Mouse (Mus musculus) R1 (cell line): ENCODE results near the gene Prim2.

Experiments used
- DNase-seq: peaks from one replicate; pipeline ENCODE4 v3.0.0-alpha.2; 2018; ENCODE audit warnings: low read depth, low spot score

Gene Prim2

DNA sequence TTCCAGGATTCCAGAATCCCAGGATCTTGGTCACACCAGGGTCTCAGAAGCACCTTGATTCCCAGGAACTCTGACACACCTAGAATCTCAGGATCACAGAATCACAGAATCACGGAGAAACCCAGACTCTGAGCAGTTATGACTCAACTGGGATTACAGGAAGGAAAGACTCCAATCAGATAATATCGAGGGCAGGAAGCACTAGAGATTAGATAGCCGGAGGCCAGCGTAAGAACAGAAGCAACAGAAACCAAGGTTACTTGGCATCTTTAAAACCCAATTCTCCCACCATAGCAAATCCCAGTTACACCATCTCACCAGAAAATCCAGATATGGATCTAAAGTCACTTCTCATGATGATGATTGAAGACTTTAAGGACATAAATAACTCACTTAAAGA, 113.0 kb downstream of the Prim2 start:
- DNase-seq: no peak

DNA sequence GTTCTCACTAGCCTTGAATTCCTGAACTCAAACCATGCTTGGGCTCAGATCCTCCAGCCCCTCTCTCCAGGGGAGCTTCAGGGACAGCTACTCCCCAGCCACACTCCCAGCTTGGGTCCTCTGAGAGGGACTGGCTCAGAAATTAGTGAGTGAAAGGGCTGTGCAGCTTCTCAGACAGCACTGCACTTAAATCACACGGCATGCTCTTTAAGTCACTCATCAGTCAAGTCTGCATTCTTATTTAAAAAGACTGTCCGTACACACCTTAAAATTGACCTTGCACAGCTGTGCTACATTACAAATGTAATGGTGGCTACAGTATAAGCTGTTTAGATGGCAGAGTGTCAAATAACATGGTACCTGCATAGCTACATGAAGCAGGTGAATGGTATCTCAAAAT, 114.0 kb downstream of the Prim2 start:
- DNase-seq: peak; percentile 91

DNA sequence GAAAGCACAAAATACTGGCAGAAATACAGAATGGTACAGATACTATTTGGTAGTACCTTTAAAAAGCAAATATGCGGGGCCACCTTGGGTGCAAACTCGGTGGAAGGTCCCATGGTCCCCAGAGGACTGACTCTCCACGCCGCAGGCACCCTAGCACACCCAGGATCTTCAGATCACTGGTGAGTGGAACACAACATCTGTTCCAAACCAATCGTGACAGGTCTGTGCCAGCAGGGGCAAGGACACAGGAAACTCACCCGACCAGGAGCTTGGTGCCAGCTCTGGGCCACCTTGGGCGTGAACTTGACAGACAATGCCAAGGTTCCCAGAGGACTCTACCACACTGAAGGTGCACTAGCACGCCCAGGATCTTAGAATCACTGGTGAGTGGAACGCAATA, 118.2 kb downstream of the Prim2 start:
- no peak for DNase-seq

DNA sequence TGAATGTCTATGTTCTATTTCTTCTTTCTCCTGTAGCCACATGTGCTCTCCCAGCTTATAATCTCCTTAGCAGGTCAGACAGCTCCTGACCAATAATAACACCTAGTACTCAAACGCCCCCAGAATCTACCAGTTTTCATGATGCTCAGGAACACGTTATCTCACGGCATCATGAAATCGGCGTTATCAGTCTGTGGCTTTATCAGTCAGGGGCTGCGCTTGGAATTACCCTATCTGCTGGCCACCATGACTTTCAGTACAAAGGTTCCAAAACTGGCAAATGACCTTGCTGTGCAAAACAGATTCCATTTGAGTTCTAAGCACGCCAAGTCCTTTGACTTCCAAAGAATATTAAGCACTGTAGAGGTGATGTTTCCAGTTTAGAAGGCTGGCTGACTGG, 127.9 kb downstream of the Prim2 start:
- DNase-seq: no peak

DNA sequence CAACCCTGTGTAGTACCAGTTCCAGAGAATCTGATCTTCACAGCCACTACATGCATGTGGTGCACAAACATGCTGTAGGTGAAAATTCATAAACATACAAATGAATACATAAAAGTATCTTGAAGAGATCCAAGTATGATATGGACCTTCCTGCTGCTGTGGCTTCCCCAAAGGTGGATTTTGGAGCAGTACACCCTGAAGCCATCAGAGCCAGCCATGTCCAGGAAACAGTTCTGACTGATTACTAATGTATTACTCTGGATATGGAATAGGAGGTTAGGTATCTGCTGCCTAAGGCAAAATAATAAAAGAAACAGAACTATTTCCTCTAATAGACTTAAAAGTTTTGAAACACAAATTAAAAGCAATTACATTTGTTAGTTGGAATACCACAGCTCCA, 131.6 kb downstream of the Prim2 start:
- no peak for DNase-seq

GRCm38 (mm10) chr1:33536272-33537004, 133.2 kb downstream of the Prim2 start:
- peak; percentile 56 for DNase-seq

DNA sequence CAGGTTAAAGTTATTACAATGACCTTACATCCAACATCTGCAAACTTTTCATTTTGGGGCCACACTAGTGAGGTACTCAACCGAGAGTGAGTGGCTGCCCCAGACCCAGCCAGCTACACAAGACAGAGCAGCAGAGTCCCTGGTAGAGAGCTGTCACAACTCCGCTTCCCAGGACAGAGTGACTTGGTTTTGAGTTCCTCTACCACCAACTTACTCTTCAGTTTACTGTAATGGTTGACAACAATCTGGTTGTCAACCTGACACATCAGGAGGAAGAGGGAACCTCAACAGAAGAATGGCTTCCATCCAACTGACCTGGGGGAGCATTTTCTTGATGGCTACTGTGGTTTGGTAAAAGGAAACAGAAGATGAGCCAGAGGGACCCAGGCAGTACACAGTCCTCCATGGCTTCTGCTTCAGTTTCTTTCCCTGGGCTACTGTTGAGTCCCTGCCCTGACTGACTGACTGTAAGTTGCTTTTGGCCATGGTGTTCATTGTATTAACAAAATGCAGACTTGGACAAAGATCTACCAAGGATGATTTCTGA, 134.4 kb downstream of the Prim2 start:
- no peak for DNase-seq

DNA sequence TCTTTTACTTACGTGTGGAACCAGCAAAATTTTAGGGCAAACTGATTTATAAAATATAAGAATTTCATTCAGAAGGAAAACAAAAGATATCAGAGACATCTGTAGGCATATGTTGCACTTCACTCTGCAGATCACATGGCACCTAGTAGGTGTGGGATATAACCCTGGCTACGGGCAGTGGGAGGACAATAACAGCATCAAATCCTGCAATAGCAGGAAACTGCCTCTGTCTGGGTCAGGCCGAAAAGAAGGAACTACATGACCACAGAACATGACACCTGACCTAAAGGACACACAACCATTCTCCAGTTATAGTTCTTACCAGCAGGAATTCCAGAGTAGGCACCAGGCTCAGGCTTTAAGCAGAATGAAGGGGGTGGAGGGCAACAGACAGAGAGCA, 137.7 kb downstream of the Prim2 start:
- DNase-seq: no peak

- peak; percentile 55 for DNase-seq
Observed at GRCm38 (mm10) chr1:33531097-33531856, 138.3 kb downstream of the Prim2 start.

DNA sequence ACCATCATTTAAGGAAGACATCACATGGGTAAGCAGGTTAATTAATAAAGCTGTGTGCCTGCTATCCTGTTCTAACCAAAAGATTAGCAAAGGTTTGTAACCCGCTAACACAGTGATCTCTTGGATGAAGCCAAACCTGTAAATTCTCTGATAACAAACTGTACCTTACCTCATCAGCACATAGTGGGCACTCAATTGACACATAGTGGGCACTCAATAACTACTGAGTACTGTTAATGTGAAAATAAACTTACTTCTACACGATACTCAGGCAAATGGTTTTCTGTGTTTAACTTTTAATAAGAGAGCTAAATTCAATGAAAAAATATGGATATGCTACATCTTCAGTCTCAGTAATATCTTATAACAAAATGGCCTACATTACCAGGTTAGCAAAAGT, 139.1 kb downstream of the Prim2 start:
- no peak for DNase-seq

DNA sequence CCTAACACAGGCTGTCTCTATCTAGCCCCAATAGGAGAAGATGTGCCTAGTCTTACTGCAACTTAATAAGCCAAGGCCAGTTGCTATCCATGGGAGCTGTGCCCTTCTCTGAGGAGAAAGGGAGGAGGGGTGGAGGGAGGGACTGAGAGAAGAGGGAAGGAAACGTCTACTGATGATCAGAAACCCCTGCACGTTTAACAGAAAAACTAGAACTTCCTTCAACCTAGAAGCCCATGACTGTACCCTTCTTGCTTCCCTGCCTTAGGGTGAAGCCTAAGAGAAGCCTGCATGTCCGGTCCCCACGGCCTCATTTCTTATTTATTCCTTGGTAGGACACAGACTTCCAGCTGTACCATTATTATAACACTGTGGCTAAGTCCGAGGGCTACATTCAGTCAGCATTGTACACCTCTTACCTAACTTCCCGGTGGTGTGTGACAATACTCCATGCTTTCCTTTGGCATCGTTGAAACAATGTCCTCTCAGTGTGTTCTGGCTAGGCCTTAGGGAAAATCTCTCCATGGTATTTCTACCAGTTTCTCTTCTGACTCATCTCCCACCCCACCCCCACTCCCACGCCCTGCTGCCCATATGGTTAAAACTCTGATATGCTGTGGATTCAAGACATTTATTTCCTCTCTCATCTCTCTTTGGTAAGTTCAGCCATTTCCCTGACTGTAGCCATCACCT, 139.9 kb downstream of the Prim2 start:
- no peak for DNase-seq

GRCm38 (mm10) chr1:33527352-33527863, 142.2 kb downstream of the Prim2 start:
- no peak for DNase-seq

- DNase-seq: no peak
Observed at GRCm38 (mm10) chr1:33523223-33523622, 146.4 kb downstream of the Prim2 start.

- DNase-seq: no peak
Observed at GRCm38 (mm10) chr1:33515124-33515523, 154.5 kb downstream of the Prim2 start.

- no peak for DNase-seq
Observed at GRCm38 (mm10) chr1:33511310-33511709, 158.3 kb downstream of the Prim2 start.

GRCm38 (mm10) chr1:33504371-33504770, 165.2 kb downstream of the Prim2 start:
- DNase-seq: peak; percentile 10

- DNase-seq: no peak
Observed at GRCm38 (mm10) chr1:33502890-33503289, 166.7 kb downstream of the Prim2 start.

- no peak for DNase-seq
Observed at GRCm38 (mm10) chr1:33502298-33502697, 167.3 kb downstream of the Prim2 start.

DNA sequence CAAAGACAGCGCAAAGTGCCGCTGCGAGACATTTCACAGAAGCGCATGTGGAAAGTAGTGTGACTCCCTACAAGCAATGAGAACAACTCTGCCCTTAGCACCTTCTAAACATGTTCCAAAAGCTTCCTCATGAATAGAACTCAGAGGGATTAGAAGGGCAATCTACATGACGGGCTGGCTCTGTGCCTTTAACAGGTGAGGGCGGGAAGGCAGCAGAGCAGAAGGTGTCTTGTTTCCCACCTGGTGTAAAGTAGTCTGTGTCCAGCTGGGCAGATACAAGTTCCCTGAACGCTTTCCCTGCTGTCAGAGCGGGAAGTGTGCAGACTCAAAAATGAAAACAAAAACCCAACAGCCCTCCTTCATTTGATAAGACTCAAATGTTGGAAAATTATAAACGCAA, 169.5 kb downstream of the Prim2 start:
- no peak for DNase-seq

DNA sequence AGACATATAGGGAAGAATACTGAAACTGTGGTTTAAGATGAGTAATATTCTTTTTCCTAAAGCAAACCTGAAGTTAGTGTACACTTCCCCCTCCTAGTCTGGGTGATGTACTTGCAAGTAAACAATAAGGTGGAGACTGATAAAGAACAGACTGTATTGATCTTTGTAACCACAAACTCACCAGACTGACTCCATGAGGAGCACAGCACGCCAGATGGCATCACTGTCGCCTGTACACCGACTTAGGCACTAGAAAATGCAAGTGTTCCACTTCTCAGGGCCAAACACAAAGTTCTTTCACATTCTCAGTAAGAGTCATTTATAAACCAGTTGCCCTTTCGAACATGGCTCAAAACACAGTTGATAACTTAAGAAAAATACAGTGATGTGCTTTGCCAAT, 170.0 kb downstream of the Prim2 start:
- DNase-seq: no peak

DNA sequence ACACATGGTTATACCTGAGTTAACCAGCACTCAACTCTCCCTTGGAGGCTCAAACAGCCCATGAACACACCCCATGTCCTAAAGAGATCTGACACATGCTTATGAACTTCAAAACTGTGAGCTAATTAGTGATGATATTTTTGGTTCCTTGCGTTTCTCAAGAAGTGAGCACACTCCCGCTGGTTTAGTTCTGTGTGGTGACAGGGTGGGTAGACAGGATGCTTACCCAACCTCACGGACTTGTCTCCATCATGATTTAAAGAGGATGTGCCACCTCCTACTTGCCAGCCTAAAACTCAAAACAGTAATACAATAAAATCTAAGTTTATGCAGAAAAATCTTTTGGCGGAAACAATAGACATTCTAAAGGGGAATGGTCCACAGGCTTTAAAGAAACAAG, 173.5 kb downstream of the Prim2 start:
- no peak for DNase-seq

DNA sequence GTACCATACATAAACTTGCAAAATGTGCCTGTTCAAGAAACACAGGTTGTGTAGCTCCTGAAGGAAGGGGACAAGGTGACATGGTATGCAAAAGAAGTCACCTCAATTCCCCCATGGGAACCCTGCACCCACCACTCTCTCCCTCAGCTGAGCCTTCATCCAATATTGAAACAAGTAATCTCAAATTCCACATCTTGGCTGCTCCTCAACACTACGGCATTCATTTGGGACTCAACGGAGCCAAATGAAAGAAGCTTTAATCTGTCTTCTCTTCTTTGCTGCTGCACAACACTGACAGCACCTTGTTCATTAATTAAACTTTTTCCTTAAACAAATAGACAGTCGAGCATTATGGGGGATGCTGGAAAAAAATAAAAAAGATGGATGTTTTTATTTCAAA, 174.0 kb downstream of the Prim2 start:
- no peak for DNase-seq
